Mouse (Mus musculus) frontal cortex, adult (tissue): ENCODE results near the gene Cdh6.

Source experiments
- ATAC-seq: cut with Nextera tagmentation; 2 replicates; pipeline ENCODE4 v1.9.2; 2017; ENCODE audit warnings: mild to moderate bottlenecking, moderate library complexity, mixed read lengths; ENCODE audit not compliant: low TSS enrichment

The Cdh6 gene

DNA sequence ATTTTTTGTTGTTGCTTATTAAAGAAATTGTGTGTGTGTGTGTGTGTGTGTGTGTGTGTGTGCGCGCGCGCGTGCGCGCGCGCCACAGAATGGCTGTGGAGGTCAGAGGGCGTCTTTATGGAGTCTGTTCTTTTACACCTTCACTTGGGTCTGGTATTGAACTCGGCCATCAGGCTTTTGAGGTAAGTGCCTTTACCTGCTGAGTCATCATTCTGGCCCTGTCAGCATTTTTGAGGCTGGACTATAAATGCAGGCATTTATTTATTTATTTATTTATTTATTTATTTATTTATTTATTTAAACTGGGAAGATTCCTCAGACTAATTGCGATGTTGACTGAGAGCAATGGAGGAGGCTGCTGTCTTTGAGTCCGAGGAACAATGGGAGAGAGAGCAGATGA lies 109.8 kb downstream of the Cdh6 start:
- no peak for ATAC-seq

- no peak for ATAC-seq
Observed at GRCm38 (mm10) chr15:13057728-13058127, 115.7 kb downstream of the Cdh6 start.

- no peak for ATAC-seq
Observed at GRCm38 (mm10) chr15:13057302-13057701, 116.2 kb downstream of the Cdh6 start.

- ATAC-seq = peak; percentile 55; the same call in 1 of the 2 replicates
Observed at GRCm38 (mm10) chr15:13047910-13048309, 125.6 kb downstream of the Cdh6 start.

DNA sequence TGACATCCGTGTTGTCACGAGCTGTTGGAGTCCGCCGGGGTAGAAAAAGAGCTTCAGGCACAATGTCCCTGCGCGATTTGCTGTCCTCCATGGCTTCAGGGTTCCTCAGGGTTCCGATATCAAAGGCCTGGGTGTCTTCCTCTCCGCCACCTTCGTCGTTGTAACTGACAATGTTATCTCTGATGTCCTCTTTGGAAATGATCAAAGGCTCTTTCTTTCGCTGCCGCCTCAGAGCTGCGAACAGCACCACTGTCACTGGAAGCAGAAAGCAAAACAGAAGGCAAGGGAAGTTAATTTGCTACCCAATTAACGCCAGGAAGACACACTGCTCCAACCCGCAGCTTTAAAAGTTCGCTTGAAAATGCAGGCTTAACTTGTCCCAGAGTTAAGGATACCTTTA lies 139.0 kb downstream of the Cdh6 start:
- ATAC-seq = no peak

DNA sequence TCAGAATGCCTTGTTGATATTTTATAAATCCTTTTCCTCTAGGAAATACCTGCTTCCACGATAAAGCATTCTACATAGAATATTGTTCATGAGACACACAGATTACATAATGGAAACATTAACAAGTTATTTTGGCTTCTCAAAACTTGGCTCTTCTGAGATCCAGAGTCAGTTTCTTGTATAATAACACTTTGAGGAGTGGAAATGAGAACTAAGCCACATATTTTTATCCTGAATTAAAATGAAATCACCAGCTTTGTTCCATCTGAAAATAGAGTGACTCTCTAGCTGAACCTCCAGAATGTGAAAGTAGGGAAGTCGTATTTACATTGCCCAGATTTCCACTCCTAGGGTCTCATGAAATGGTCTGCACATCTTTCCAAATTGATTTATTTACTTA lies 142.8 kb downstream of the Cdh6 start:
- ATAC-seq = peak; percentile 89

DNA sequence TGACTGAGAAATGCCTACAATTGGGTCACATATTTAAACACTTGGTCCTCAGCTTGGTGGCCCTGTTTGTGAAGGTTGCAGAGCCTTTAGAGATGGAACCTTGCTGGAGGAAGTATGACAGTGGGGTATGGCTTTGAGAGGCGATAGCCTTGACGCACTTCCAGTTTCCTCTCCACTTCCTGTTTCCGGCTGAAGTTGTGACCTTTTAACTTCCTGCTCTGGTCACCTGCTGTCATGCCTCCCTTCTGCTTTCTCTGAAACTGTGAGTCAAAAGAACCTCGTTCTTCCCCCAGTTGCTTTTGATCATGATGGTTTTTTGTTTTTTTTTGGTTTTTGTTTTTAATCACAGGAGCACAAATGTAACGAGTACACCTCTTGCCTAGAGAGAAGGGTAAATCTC lies 146.0 kb downstream of the Cdh6 start:
- no peak for ATAC-seq

DNA sequence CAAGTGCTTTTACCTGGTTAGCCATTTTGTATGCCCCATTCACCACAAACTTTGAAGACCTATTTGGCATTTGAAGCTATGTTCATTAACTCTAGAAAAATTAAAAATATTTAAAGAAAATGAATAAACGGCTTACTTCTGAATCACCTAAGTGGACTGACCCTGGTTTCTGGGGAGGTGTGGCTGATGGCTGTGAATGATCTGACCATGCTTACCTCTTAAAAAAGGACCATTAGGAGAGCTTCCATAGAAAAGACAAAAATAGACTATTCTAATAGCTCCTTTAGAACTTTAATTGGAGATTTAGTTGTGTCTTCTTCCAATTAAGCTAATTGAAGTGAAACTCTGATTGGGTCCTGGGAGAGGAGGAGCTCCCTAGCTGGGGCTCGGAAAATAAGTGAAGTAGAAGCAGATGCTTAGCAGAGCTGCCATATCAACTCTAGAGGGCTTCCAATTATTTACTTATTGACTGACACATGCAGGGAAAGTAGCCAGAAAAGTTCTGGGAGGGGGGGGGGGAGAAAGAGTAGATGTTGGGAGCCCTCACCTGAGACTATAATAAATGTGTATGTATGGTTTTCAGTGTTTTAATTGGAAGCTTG lies 156.6 kb downstream of the Cdh6 start:
- ATAC-seq = no peak

- ATAC-seq = no peak
Observed at GRCm38 (mm10) chr15:13008803-13009202, 164.7 kb downstream of the Cdh6 start.

DNA sequence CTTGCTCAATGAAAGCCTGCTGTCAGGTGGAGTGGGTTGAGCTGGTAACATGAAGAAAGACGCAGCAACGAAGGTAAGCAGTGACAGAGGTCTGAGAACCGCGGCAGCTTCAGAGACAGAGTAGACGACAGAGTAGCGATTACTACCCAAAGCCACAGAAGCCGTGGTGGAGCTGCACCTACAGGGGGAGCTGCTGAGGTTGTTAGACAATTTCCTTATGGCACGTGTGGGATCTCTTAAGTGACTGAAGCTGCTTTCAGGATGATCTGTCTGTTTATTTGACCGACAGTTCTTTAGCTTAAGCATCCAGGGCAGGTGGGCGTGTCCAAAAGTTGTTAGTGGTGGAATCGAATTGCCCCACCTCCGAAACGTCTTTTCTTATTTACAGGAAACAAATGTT lies 167.5 kb downstream of the Cdh6 start:
- ATAC-seq = no peak

- ATAC-seq = peak; percentile 44; the same call in 1 of the 2 replicates
Observed at GRCm38 (mm10) chr15:13001549-13001948, 171.9 kb downstream of the Cdh6 start.

DNA sequence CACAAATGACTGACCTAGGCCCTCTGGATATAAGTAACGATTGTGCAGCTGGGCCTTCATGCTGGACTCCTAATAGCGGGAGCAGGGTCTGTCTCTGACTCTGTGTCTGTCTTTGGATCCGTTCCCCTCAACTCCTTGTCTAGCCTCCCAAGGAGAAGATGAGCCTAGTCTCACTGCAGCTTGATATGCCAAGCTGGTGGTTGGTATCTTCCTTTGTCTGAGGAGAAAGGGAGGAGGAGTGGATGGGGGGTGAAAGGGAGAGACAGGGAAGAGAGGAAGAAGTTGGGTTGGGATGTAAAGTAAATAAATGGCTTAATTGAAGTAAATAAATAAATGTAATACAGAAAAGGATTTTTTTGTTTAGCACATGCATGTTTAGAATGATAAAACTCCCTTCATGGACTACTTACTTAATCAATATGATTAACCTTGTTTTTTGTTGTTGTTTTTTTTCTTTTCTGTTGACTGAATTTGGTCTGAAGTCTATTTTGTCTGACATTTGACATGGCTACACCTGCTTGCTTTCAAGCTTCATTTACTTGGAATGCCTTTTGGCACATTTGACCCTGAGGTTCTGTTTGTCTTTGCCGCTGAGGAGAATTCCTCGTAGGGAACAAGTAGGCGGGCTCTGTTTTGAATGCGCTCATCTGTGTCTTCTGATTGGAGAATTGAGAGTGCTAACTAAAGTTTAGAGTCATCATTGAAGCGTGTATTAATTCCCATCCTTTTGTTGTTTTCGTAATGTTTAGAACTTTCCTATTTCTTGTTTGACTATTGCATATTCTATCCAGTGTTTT lies 178.7 kb downstream of the Cdh6 start:
- no peak for ATAC-seq
